Mouse (Mus musculus) spleen, adult 2 months (tissue): Measurements from ENCODE around the gene Tmem218. TPM values are rescaled to one million over a fixed set of nuclear protein-coding genes. Genes with fewer than 3 reads are reported as not detected.

ENCODE experiments used
- DNase-seq, 2 experiments: peaks; one replicate each; pipeline versions ENCODE4 v3.0.0 to v3.0.0-alpha.2; 2012 to 2021; ENCODE audit warnings: low spot score in 2 of 2, low read depth in 1 of 2
- H3K27ac ChIP-seq: fragments of 200-500 bp; 2 replicates; pipeline ENCODE4 v1.5.1; 2012; ENCODE audit warnings: low read length, inconsistent platforms; ENCODE audit not compliant: insufficient read depth
- H3K27me3 ChIP-seq: fragments of 200-500 bp; 2 replicates; pipeline ENCODE4 v1.6.1; 2012; ENCODE audit warnings: mild to moderate bottlenecking, moderate library complexity, low read length, inconsistent platforms; ENCODE audit not compliant: control insufficient read depth, insufficient read depth
- H3K36me3 ChIP-seq: fragments of 200-500 bp; 2 replicates; pipeline ENCODE4 v1.6.1; 2012; ENCODE audit warnings: mild to moderate bottlenecking, low read length, inconsistent platforms; ENCODE audit not compliant: control insufficient read depth, insufficient read depth
- H3K4me1 ChIP-seq: fragments of 200-500 bp; 2 replicates; pipeline ENCODE4 v1.6.1; 2011; ENCODE audit warnings: inconsistent platforms; ENCODE audit not compliant: control insufficient read depth, insufficient read depth, insufficient read length
- H3K4me3 ChIP-seq: fragments of 200-500 bp; 2 replicates; pipeline ENCODE4 v1.5.1; 2011; ENCODE audit warnings: mild to moderate bottlenecking, inconsistent platforms; ENCODE audit not compliant: insufficient read depth, insufficient read length; ENCODE audit errors: extremely low read depth
- CTCF ChIP-seq: fragments of 200-500 bp; IDR thresholded peaks from 2 replicates; pipeline ENCODE4 v1.5.1; 2011; ENCODE audit warnings: mild to moderate bottlenecking, inconsistent platforms; ENCODE audit not compliant: insufficient read depth, insufficient read length, insufficient replicate concordance; ENCODE audit errors: extremely low read depth
- POLR2A ChIP-seq: fragments of 200-500 bp; IDR thresholded peaks from 2 replicates; pipeline ENCODE4 v1.6.1; 2011; ENCODE audit warnings: low read depth, low read length, inconsistent platforms
- WGBS: fragments of 180-500 bp; shearing (Covaris S2); methylation state at CpG from one replicate; pipeline ENCODE4 v1.1.7; 2018; 5-methylcytosine and 5-hydroxymethylcytosine counted together
- polyA plus RNA-seq: library from polyadenylated mRNA; depleted of rRNA; stranded (reverse); fragments of >200 nt; gene quantifications from 2 replicates; pipeline ENCODE4 v1.2.3, GENCODE M21; 2012

Tmem218 gene
- polyA plus RNA-seq, 1 experiment = 0.65 TPM

DNA sequence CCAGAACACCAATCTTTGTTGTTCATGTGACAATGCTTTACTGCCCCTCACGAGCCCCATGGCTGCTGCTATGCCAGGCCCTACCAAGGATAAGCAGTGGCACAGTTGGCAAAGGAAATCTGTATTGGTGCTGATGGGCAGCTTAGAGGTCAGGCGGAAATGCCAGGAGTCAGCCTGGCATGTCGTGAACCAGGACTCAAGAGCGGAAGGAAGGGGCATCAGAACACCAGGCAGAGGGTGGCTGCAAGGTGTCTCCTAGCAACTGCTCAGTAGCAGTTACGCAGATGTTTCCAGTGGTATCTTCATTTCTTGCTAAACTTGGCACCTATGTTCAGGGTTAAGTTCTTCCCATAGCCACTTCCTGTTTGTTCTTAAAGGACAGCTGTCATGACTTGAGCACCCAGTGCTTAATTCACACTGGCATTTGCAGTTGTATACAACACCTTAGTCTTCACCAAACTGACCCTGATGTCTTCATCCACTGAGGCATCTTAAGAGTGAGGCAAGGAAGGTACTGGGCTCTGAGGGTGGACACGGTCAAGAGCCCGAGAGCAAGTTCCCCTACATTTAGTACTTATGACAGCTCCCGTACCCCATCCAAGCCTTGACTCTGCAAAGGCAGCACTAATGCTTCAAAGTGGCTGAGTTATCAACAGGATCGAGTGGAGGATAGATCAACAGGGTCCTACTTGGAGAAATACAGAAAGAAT is 22.6 kb downstream of the Tmem218 start:
- H3K4me1 ChIP-seq = peaks cover 20% of the 10 kb centered on the region
- peak overlapping the region; percentile 78 for H3K27ac ChIP-seq
- no peak overlapping the region for H3K4me3 ChIP-seq
- WGBS = 39% methylated on average over 9 of the region's 9 CpGs
- peak; percentile 29 to 55 for DNase-seq
- no peaks in the 10 kb centered on the region for H3K27me3 ChIP-seq
- TF ChIP-seq POLR2A = no peak
- TF ChIP-seq CTCF = no peak
- H3K36me3 ChIP-seq = peaks cover 2% of the 10 kb centered on the region

DNA sequence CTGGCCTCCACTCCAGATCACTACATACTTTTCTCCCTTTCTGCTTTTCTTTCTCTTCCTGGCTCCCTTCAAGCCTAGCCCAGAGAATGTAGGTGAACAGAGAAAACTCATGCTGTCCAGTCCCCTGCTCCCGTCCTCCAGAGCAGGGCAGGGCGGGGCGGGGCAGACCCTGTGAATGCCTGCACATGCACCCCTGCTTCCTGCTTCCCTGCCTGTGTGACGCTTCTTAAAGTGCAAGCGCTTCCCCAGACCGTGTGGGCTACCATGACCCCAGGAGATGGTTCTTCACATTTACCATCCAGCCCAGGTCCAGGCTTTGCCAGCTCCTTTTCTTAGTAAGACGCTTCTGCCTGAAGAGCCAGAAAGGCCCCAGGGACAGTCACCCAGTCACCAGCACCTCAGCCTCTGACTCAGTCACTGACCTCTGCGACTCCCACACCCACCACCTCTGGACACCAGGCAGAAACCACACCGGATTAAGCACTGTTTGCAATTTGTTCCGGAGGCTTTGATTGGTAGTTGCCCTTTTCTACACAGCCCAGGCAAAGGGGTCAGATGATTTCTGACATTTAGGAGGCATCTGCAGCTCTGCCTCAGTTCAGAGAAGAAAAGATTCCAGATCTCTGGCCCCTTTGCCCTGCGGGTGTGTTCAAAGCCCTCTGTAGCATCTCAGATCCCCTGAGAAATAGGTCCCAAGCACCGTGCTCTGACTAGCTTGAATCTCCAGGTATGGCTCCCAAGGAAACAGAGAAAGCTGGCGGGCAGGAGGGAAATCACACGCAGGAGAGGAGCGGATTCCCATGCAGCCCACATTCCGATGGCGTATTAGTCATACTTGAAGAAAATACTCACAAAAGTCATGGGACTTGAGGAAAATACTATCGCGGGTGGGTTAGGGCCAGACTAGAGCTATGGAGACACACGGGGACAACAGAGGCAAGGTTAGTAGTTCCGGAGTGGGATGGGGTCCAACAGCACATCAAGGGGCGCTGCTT is 24.5 kb downstream of the Tmem218 start:
- H3K4me3 ChIP-seq = no peak overlapping the region
- peaks cover 2% of the 10 kb centered on the region for H3K36me3 ChIP-seq
- no peaks in the 10 kb centered on the region for H3K27me3 ChIP-seq
- H3K27ac ChIP-seq = peak overlapping the region; percentile 20; the same call in 1 of the 2 replicates
- H3K4me1 ChIP-seq = peaks cover 28% of the 10 kb centered on the region
- TF ChIP-seq POLR2A (no peak), CTCF (no peak)
- no peak for DNase-seq
- WGBS = 76% methylated on average over 22 of the region's 22 CpGs

DNA sequence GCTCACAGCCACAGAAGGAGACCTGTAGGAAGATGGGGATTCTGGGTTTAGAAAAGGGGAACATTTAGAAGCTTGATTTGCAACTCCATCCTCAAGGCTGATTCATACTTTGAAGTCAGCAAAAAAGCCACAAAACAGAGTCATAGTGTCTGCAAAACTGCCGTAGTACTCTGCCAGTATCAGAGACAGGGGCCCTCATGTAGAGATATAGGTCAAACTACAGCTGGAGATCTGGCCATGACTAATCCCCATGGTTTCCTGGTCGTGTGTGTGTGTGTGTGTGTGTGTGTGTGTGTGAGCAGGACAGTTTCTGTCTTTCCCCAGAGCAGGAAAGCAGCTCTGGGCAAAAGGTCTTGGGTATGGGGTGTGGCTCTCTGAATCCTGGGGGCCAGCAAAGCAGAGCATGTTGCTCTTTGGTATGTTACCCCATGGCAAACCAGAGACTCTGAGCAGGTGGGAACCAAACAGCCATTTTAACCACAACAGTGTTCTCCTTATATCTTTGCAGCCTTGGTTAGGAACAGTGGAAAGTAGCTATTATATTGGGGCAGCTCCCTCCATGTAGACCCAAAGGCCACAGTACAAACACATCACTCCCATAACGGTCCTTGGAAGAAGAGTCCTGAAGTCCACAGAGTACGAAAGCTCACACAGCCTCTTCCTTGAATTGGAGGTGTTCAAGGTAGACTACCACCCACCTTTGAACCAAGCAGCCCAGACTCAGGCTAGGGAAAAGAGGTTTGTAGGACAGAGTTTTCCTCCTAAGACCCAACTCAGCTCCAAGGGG is 28.1 kb downstream of the Tmem218 start:
- H3K36me3 ChIP-seq = peaks cover 4% of the 10 kb centered on the region
- TF ChIP-seq POLR2A (no peak), CTCF (no peak)
- peaks cover 18% of the 10 kb centered on the region; the same call in 1 of the 2 replicates for H3K4me1 ChIP-seq
- H3K27me3 ChIP-seq = no peaks in the 10 kb centered on the region
- 46% methylated on average over 4 of the region's 4 CpGs for whole genome bisulfite sequencing
- DNase-seq = no peak
- H3K4me3 ChIP-seq = no peak overlapping the region
- H3K27ac ChIP-seq = no peak overlapping the region

DNA sequence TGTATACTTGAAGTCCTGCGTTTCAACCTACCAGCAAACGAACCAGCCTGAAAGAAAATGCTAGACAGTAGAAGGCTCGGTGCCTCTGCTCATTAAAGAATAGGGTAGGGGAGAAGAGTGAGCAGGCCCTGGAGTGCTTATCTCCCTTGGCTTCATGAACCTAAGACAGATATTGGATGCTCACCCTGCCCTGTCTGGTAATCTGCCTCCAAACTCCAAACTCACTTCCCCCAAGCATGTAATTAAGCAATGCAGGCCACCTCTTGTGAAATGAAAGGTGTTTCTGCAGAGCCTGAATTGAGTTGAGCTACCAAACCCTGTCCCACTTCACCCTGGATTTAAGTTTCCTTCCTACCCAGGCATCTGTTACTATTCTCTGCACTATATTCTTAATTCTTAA is 34.7 kb downstream of the Tmem218 start:
- no peak overlapping the region for H3K27ac ChIP-seq
- peaks cover 2% of the 10 kb centered on the region for H3K36me3 ChIP-seq
- no peaks in the 10 kb centered on the region for H3K27me3 ChIP-seq
- no peak overlapping the region for H3K4me3 ChIP-seq
- 97% methylated on average over 3 of the region's 3 CpGs for WGBS
- H3K4me1 ChIP-seq = peaks cover 18% of the 10 kb centered on the region; the same call in 1 of the 2 replicates
- TF ChIP-seq CTCF (no peak), POLR2A (no peak)
- DNase-seq = no peak

DNA sequence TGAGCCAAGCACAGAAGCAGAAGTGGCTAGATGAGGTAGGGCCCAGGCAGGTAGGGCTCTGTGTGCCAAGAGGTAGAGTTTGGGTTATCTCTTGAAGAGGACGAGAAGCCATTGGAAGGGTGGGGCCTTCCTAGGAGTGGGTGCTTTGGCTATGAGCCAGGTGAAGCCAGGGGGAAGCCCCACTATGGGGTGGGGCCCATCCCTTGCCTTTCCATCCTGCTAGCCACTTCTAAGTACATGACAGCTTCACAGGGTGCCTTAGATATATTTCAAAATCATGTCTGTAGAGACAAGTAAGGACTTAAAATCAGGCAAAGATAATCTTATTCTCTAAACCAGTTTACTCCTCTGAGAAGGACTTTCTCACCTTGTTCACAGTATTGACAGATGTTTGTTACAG is 36.6 kb downstream of the Tmem218 start:
- H3K4me1 ChIP-seq = peaks cover 23% of the 10 kb centered on the region; the same call in 1 of the 2 replicates
- no peaks in the 10 kb centered on the region for H3K36me3 ChIP-seq
- TF ChIP-seq POLR2A = no peak
- no peak for TF ChIP-seq CTCF
- WGBS = 39% methylated on average over 1 of the region's 1 CpGs
- DNase-seq = no peak
- H3K27ac ChIP-seq = no peak overlapping the region
- H3K27me3 ChIP-seq = no peaks in the 10 kb centered on the region
- no peak overlapping the region for H3K4me3 ChIP-seq

DNA sequence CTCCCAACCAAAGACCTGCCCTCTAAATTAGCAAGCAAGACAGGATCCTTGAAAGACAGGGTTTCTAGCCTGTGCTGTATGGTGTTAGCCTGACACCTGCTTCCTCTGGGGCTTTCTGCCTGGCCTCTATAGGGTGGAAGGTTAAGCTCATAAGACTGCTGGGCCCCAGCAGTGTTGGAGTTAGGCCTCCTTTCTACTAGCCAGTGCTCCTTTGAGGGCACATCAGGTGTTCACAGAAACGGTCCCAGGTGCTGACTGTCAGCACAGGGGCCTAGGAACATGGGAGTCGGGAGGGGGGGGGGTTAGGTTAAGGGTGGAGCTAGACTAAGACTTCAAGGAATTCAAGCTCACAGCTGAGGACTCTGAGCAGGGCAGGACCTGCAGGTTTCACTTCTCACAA is 37.4 kb downstream of the Tmem218 start:
- Histone ChIP-seq H3K36me3 (no peaks in the 10 kb centered on the region), H3K27ac (no peak overlapping the region), H3K27me3 (no peaks in the 10 kb centered on the region), H3K4me3 (no peak overlapping the region), H3K4me1 (peaks cover 23% of the 10 kb centered on the region; the same call in 1 of the 2 replicates)
- TF ChIP-seq POLR2A (no peak), CTCF (no peak)
- DNase-seq = no peak
- 42% methylated on average over 2 of the region's 2 CpGs for WGBS
